Mouse (Mus musculus) ES-Bruce4 (cell line): ENCODE measurements around the gene Olfr769.

Source experiments
- CTCF ChIP-seq: IDR thresholded peaks from one replicate; pipeline ENCODE4 v1.8.1; 2011; ENCODE audit warnings: low read depth, low read length
- EP300 ChIP-seq: IDR thresholded peaks from 2 replicates; pipeline ENCODE4 v1.6.1; 2011; ENCODE audit warnings: low read depth, low read length; ENCODE audit not compliant: insufficient read depth
- POLR2A ChIP-seq: IDR thresholded peaks from one replicate; pipeline ENCODE4 v1.8.1; 2011; ENCODE audit warnings: low read length; ENCODE audit not compliant: insufficient read depth

GRCm38 (mm10) chr10:129138898-129139297, 21.2 kb upstream of the Olfr769 start, which contains the start of gene Olfr770:
- TF ChIP-seq CTCF (no peak), EP300 (no peak), POLR2A (no peak)
